Mouse (Mus musculus): Measurements from ENCODE around the gene Olfr30. TPM values are rescaled to one million over a fixed set of nuclear protein-coding genes. Genes with fewer than 3 reads are reported as not detected.
"Not testable (repeated sequence)": the region's sequence is repeated elsewhere in the genome, so short reads cannot be mapped to it uniquely, and the experiment has no call there.

The Olfr30 gene
- not detected in 2 replicates for polyA plus RNA-seq (2015; fragmentation: Nextera tagmentation; extraction: Ambion mirVana)

DNA sequence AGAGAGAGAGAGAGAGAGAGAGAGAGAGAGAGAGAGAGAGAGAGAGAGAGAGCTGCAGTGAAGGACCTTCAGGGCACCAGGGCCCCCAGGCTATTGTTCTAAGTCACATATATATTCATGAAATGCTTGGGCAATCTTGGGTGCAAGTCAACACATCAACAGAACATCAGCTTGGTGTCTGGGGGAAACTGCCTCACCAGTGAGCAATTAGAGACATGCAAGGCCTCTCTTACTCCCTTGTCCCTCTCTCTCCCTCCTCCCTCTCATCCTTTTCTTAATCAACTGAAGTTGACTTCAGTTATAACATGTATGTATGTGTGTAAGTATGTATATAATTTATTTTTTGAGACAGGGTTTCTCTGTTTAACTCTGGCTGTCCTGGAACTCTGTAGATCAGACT, at the start of gene Olfr30:
Gene Olfr30, minus strand, starts transcription at position 101 of the 400 bp plus-strand sequence.
- Histone ChIP-seq H3K4me3 (no peak within 1 kb of the TSS), H3K9me3 (no peaks in the 10 kb centered on the region), H3K4me2 (no peak within 1 kb of the TSS), H3K9ac (no peak within 1 kb of the TSS), H3K27ac (no peak within 1 kb of the TSS), H3K4me1 (no peaks in the 10 kb centered on the region), H3K27me3 (no peaks in the 10 kb centered on the region), H3K36me3 (no peaks in the 10 kb centered on the region)
- ATAC-seq (ENCODE audit: insufficient number of reproducible peaks, low FRiP score, low TSS enrichment, low read depth): no peak

DNA sequence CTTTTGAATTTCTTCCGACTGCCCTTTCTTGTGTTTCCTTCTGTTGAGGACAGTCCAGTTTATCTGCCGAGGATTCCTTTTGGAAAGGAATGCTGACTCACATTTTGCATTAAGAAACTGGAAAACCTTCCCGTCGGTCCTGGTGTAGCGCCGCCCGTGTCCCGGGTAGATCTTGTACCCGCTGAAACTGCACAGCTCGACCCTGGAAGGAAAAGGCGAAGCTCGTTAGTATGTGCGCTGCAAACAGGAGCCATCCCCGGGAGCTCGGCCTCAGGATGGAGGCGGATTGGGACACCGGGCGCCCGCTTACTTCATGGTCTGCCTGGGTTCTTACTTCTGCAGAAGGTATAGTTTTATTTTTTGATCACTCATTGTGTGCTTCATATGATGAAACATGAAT, 47.0 kb upstream of the Olfr30 start:
- ATAC-seq (ENCODE audit: insufficient number of reproducible peaks, low FRiP score, low TSS enrichment, low read depth); H3K4me3 ChIP-seq; H3K9me3 ChIP-seq; H3K27me3 ChIP-seq; H3K4me2 ChIP-seq; H3K9ac ChIP-seq; H3K4me1 ChIP-seq; H3K36me3 ChIP-seq; H3K27ac ChIP-seq: not testable (repeated sequence)
- WGBS: 81% methylated on average over 19 of the region's 19 CpGs

DNA sequence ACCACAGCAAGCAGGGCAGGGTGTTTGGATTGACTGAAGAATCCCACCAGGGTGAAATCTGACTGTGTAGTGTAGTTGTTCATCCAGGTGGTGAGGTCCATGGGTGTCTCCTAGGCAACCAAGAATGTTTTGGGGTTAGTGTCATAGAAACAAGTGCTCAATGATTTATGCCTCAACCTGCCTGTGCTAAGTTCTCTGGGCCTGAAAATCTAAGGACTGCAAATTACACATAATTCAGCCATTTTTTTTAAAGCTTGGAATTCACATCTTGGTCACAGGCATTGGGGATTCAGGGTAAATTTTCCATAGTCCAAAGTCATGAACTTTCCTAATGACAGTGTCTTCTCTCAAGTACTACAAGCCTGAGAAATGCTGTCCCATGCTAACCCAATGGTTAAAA, 40.4 kb upstream of the Olfr30 start, which contains the start of gene Olfr331:
Gene Olfr331, minus strand, starts transcription at position 101 of the 400 bp plus-strand sequence.
- H3K4me2 ChIP-seq; ATAC-seq (ENCODE audit: insufficient number of reproducible peaks, low FRiP score, low TSS enrichment, low read depth); H3K4me3 ChIP-seq: not testable (repeated sequence)

DNA sequence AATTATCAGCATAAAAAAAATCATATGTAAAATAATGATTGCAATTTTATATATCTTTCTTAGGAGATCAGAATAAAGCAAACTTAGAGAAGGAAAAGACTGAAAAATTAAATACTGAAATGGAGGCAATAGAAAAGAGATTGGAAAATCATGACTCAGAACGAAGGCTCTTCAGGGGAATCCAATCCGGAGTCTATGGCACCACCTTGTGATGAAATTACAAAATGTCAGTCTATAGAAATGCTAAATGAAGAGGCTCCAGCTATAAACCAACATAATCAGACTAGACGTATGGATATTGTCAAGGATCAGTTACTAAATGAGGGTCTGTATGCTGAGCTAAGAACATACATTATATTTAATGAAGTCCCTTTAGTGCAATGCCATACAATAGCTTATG, 37.2 kb upstream of the Olfr30 start:
- Histone ChIP-seq H3K9ac (no peak overlapping the region), H3K4me1 (no peaks in the 10 kb centered on the region), H3K4me2 (no peak overlapping the region), H3K27ac (no peak overlapping the region), H3K27me3 (no peaks in the 10 kb centered on the region), H3K4me3 (no peak overlapping the region), H3K9me3 (no peaks in the 10 kb centered on the region), H3K36me3 (no peaks in the 10 kb centered on the region)
- whole genome bisulfite sequencing: 42% methylated on average over 3 of the region's 3 CpGs
- no peak for ATAC-seq (ENCODE audit: insufficient number of reproducible peaks, low FRiP score, low TSS enrichment, low read depth)

More for the DNA sequence above, 40.4 kb upstream of the Olfr30 start, which contains the start of gene Olfr331:
- not testable (repeated sequence) for H3K36me3 ChIP-seq, H3K9me3 ChIP-seq, H3K27me3 ChIP-seq, H3K27ac ChIP-seq, H3K9ac ChIP-seq, H3K4me1 ChIP-seq

DNA sequence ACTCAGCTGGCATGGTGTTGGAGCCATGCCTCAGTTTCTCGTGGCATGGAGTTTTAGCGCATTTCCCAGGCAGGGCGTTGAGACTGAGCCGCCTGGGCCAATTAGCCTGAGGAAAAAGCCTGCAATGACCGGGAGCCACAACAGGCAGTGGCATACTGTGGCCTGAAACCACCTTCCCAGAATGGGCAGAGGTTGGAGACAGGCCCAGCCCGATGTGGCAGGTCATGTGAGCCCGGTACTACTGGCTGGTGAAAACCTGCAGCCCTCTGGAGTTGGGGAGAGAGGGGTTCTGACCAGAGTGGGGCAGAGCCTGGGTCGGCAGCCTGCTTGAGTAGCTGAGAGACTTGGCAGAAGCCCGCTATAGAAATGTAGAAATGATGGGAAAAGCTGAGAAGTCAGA, 36.7 kb upstream of the Olfr30 start:
- no peaks in the 10 kb centered on the region for H3K4me1 ChIP-seq
- H3K9ac ChIP-seq: no peak overlapping the region
- no peaks in the 10 kb centered on the region for H3K9me3 ChIP-seq
- WGBS: 78% methylated on average over 9 of the region's 9 CpGs
- no peak for ATAC-seq (ENCODE audit: insufficient number of reproducible peaks, low FRiP score, low TSS enrichment, low read depth)
- no peak overlapping the region for H3K27ac ChIP-seq
- no peaks in the 10 kb centered on the region for H3K27me3 ChIP-seq
- H3K4me3 ChIP-seq: no peak overlapping the region
- no peak overlapping the region for H3K4me2 ChIP-seq
- H3K36me3 ChIP-seq: no peaks in the 10 kb centered on the region

DNA sequence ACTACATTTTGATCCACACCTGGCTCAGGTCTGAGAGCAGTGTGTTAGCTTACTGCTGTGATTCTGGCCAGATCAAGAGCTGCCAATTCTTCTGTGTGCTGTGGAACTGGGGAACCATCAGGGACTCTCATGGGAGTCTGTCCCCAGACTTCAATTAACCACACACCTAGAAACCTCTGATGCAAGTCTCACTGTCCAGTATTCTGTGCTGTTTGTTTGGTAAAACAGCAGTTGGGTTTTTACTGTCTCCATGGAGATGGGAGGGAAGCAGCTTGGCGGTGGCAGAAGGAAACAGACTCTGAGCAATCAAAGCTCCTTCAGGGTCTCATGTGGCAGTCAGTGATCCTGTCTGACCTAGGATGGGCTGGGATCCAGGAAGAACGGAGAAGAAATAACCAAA, 30.4 kb upstream of the Olfr30 start, which contains the start of gene Olfr332:
Gene Olfr332, minus strand, starts transcription at position 101 of the 400 bp plus-strand sequence.
- no peak for ATAC-seq (ENCODE audit: insufficient number of reproducible peaks, low FRiP score, low TSS enrichment, low read depth)

DNA sequence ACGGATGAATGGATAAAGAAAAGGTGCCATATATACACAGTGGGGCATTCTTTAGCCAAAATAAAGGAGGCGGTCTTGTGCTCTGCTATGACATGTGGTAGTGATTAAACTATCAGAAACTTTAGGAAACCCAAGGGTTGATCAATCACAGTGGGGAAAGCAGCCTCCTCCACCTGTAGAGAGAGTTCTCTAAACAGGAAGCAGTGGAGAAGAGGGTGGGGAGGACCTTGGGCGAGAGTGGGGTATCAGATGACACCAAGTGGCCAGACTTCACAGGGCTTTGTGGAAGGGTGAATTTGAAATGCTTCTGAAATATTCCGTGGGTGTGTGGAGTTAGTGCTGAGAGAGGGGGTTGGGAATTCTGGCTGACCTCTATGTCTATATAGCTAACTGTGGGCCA, 8.5 kb downstream of the Olfr30 start:
- Histone ChIP-seq H3K4me3 (no peak overlapping the region), H3K4me2 (no peak overlapping the region), H3K27me3 (no peaks in the 10 kb centered on the region), H3K9me3 (no peaks in the 10 kb centered on the region), H3K36me3 (no peaks in the 10 kb centered on the region), H3K4me1 (no peaks in the 10 kb centered on the region), H3K9ac (no peak overlapping the region), H3K27ac (no peak overlapping the region)
- WGBS: 20% methylated on average over 4 of the region's 4 CpGs
- ATAC-seq (ENCODE audit: insufficient number of reproducible peaks, low FRiP score, low TSS enrichment, low read depth): no peak

More for the DNA sequence above, 30.4 kb upstream of the Olfr30 start, which contains the start of gene Olfr332:
- H3K27me3 ChIP-seq: no peaks in the 10 kb centered on the region
- H3K9ac ChIP-seq: no peak within 1 kb of the TSS
- H3K4me2 ChIP-seq: no peak within 1 kb of the TSS
- no peaks in the 10 kb centered on the region for H3K36me3 ChIP-seq
- H3K27ac ChIP-seq: no peak within 1 kb of the TSS
- no peaks in the 10 kb centered on the region for H3K4me1 ChIP-seq
- no peaks in the 10 kb centered on the region for H3K9me3 ChIP-seq
- WGBS: 79% methylated on average over 2 of the region's 2 CpGs
- no peak within 1 kb of the TSS for H3K4me3 ChIP-seq

DNA sequence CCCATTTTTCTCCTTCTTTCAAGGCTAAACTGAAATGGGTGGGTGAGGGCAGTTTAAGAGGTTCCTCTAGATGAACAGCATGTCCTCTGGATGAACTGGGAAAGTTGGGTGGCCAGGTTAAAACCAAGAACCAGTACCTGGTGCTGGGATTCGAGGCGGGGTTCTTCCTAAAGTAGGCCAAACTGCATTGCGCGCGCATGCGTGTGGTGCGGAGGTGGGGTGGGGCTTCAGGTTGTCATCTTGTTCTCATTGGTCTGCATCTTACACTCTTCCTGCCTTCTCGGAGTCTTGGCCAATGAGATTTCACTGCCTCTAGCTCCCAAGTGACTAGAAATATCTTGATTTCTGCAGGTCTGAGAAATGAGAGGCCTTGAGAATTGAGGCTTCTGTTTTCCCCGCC, 9.3 kb downstream of the Olfr30 start, which contains the start of gene Lypd9:
Gene Lypd9, minus strand, starts transcription at position 165 of the 400 bp plus-strand sequence.
- no peak within 1 kb of the TSS for H3K27ac ChIP-seq
- no peaks in the 10 kb centered on the region for H3K4me1 ChIP-seq
- H3K9me3 ChIP-seq: no peaks in the 10 kb centered on the region
- no peak within 1 kb of the TSS for H3K9ac ChIP-seq
- H3K27me3 ChIP-seq: no peaks in the 10 kb centered on the region
- H3K4me2 ChIP-seq: no peak within 1 kb of the TSS
- no peak for ATAC-seq (ENCODE audit: insufficient number of reproducible peaks, low FRiP score, low TSS enrichment, low read depth)
- no peaks in the 10 kb centered on the region for H3K36me3 ChIP-seq
- WGBS: 94% methylated on average over 9 of the region's 9 CpGs
- no peak within 1 kb of the TSS for H3K4me3 ChIP-seq

DNA sequence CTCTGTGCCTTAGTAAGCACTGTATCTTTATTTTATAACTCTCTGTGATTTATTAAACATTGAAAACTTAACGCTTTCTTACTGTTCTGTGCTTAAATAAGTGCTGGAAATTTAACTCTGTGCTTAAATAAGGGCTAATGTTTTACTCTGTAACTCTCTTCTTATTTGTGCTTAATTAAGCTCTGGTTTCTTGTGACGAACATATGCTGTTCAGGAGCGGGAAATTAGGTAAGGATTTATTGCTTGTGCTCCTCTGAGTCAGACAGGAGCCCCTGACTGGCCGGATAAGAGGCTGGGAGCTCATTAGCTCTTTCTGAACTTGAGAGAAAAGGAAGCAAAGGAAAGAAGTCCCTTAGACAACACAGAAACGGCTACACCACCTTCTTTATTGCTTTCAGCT, 24.2 kb downstream of the Olfr30 start:
- Histone ChIP-seq H3K4me3 (no peak overlapping the region), H3K9me3 (no peaks in the 10 kb centered on the region), H3K27me3 (no peaks in the 10 kb centered on the region), H3K4me1 (no peaks in the 10 kb centered on the region; the same call in 1 of the 2 replicates), H3K9ac (no peak overlapping the region), H3K36me3 (no peaks in the 10 kb centered on the region), H3K4me2 (no peak overlapping the region), H3K27ac (no peak overlapping the region)
- ATAC-seq (ENCODE audit: insufficient number of reproducible peaks, low FRiP score, low TSS enrichment, low read depth): no peak
- WGBS: 18% methylated on average over 5 of the region's 5 CpGs

DNA sequence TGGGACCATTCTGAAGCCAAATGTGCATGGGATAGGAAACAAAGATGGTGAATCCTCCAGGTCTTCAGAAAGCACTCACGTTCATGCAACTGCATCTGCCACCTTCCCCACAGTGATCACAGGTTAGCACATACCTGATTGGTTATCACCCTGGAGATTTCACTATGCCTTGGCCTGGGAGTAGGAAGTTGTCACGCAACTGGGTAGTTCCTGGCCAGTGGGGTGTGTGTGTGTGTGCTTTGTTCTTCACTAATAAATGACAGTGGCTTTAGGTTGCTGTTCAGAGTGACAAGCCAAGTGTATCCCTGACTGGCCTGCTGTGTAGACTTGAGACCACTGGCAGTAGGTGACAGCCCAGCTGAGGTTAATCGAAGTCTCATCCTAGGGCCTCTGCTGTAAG, 29.8 kb downstream of the Olfr30 start, which contains the start of gene Gm12253:
Gene Gm12253, plus strand, starts transcription at position 301 of the 400 bp plus-strand sequence.
- 84% methylated on average over 3 of the region's 3 CpGs for WGBS

DNA sequence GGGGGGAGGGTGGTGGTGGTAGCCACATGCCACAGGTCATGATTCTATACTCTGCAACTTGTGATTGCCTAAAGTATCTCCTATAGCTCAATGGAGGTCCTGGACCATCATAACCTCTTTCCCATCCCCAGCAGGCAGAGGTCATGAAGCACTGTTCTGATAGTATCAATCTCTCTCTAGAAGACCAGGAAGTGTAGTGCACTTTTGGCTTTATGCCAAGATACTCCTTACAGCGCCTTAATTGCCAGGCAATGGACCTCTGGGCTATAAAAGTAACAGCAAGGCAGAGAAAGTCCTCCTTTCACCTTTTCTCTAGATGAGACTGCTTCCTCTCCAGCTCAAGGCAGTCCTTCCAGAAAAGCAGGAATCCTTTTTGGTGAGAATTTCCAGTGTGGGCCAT, 41.3 kb downstream of the Olfr30 start, which contains the start of gene 1810065E05Rik:
Gene 1810065E05Rik, plus strand, starts transcription at position 297 of the 400 bp plus-strand sequence.
- no peak for ATAC-seq (ENCODE audit: insufficient number of reproducible peaks, low FRiP score, low TSS enrichment, low read depth)
- Histone ChIP-seq H3K27ac (no peak within 1 kb of the TSS), H3K27me3 (no peaks in the 10 kb centered on the region), H3K4me2 (no peak within 1 kb of the TSS), H3K4me3 (no peak within 1 kb of the TSS), H3K36me3 (no peaks in the 10 kb centered on the region), H3K4me1 (no peaks in the 10 kb centered on the region), H3K9me3 (no peaks in the 10 kb centered on the region), H3K9ac (no peak within 1 kb of the TSS)
- 26% methylated on average over 1 of the region's 1 CpGs for WGBS

More for the DNA sequence above, 29.8 kb downstream of the Olfr30 start, which contains the start of gene Gm12253:
- Histone ChIP-seq H3K9ac (no peak within 1 kb of the TSS), H3K27ac (no peak within 1 kb of the TSS), H3K4me3 (no peak within 1 kb of the TSS), H3K9me3 (no peaks in the 10 kb centered on the region), H3K27me3 (no peaks in the 10 kb centered on the region), H3K4me1 (no peaks in the 10 kb centered on the region), H3K36me3 (no peaks in the 10 kb centered on the region), H3K4me2 (no peak within 1 kb of the TSS)
- no peak for ATAC-seq (ENCODE audit: insufficient number of reproducible peaks, low FRiP score, low TSS enrichment, low read depth)

DNA sequence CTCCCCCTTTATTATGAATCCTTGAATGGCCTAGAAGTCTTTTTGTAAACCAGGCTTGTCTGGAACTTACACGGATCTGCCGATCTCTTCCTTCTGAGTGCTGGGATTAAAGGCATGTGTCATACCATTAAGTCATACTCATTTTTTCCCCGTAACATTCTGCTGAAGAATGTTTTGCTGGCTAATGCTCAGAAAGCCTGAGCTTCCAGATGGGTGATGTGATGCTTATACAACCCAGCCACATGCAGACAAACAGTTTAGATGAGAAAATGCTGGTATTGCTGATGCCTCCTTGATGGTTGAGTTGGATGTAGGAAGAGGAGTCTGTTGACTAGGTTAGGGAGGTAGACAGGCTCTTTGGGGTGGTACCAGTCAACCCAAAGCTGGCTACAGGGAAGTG, 43.7 kb downstream of the Olfr30 start:
- H3K9me3 ChIP-seq: no peaks in the 10 kb centered on the region
- ATAC-seq (ENCODE audit: insufficient number of reproducible peaks, low FRiP score, low TSS enrichment, low read depth): no peak

DNA sequence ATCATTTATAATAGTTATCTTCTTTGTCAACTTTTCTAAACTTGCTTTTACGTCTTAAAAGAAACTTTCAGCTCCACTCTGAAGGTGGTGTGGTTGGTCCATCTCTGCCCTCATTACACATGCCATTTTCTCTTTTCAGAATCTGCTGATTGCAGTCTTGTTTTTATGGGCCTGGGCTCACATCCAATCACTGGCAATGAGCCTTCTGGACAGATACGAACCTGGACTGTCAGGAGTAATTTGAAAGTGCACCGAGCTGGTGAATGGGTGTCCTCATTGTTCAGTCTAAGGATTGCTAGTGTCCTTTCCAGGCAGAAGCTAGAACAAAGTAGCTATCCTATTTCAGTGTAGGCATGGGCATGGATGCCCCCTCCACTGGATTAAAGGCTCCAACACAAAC, 54.0 kb downstream of the Olfr30 start:
- Histone ChIP-seq H3K9ac (no peak overlapping the region), H3K27me3 (no peaks in the 10 kb centered on the region), H3K9me3 (no peaks in the 10 kb centered on the region), H3K4me1 (no peaks in the 10 kb centered on the region), H3K4me2 (no peak overlapping the region), H3K27ac (no peak overlapping the region), H3K36me3 (no peaks in the 10 kb centered on the region), H3K4me3 (no peak overlapping the region)
- ATAC-seq (ENCODE audit: insufficient number of reproducible peaks, low FRiP score, low TSS enrichment, low read depth): no peak
- 55% methylated on average over 3 of the region's 3 CpGs for WGBS

More for the DNA sequence above, 43.7 kb downstream of the Olfr30 start:
- H3K9ac ChIP-seq: no peak overlapping the region
- 54% methylated on average over 3 of the region's 3 CpGs for WGBS
- H3K4me2 ChIP-seq: no peak overlapping the region
- no peak overlapping the region for H3K27ac ChIP-seq
- no peak overlapping the region for H3K4me3 ChIP-seq
- no peaks in the 10 kb centered on the region for H3K36me3 ChIP-seq
- no peaks in the 10 kb centered on the region for H3K4me1 ChIP-seq
- no peaks in the 10 kb centered on the region for H3K27me3 ChIP-seq
